Mouse (Mus musculus) brain, embryonic 14.5 days (tissue): ENCODE data around the gene Asic1. TPM values are rescaled to one million over a fixed set of nuclear protein-coding genes. Genes with fewer than 3 reads are reported as not detected.
A peak's percentile ranks its signal among the peaks of the same experiment; 100 is the strongest.

Experiments used
- DNase-seq: peaks from one replicate; pipeline ENCODE4 v3.0.0-alpha.2; 2011; ENCODE audit warnings: low read depth
- CTCF ChIP-seq: fragments of 200-500 bp; IDR thresholded peaks from 2 replicates; pipeline ENCODE4 v1.5.1; 2012; ENCODE audit warnings: inconsistent platforms, mild to moderate bottlenecking, moderate library complexity, borderline replicate concordance; ENCODE audit not compliant: insufficient read depth, insufficient read length; ENCODE audit errors: extremely low read depth
- POLR2A ChIP-seq: fragments of 200-500 bp; IDR thresholded peaks from 2 replicates; pipeline ENCODE4 v1.6.1; 2012; ENCODE audit warnings: mild to moderate bottlenecking, inconsistent platforms, borderline replicate concordance; ENCODE audit not compliant: poor library complexity, insufficient read depth, insufficient read length, severe bottlenecking; ENCODE audit errors: extremely low read depth
- polyA plus RNA-seq: library from polyadenylated mRNA; depleted of rRNA; stranded (reverse); fragments of >200 nt; gene quantifications from 2 replicates; pipeline ENCODE4 v1.2.3, GENCODE M21; 2012; rRNA removed

Asic1 gene
- polyA plus RNA-seq = 81.2 and 114 TPM in 2 replicates

- DNase-seq = peak; percentile 80
- TF ChIP-seq CTCF (no peak), POLR2A (0 out of 2 replicates have a peak, but pooled peaks have one; percentile 34)
These were observed at the start of gene Asic1 for GRCm38 (mm10) chr15:99670154-99670821. Asic1 (plus strand) TSS chr15:99670368.

DNA sequence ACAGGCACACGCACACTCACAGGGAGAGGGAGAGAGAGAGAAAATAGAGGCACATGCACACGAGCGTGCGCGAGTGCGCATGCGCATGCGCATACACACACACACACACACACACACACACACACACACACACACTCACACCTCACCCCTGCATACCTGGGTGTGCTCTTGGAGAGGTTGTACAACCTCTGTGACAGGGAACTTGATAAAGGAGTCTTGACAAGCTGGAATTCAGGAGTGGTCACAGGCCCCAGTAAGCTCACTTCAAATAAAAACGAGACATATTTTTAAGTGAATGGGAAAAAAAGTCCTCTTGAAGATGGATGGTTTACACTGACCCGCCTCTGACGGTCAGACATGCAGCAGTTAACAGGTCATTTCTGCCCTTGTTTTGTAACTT is 48.1 kb upstream of the Asic1 start:
- TF ChIP-seq CTCF (no peak), POLR2A (no peak)
- no peak for DNase-seq

DNA sequence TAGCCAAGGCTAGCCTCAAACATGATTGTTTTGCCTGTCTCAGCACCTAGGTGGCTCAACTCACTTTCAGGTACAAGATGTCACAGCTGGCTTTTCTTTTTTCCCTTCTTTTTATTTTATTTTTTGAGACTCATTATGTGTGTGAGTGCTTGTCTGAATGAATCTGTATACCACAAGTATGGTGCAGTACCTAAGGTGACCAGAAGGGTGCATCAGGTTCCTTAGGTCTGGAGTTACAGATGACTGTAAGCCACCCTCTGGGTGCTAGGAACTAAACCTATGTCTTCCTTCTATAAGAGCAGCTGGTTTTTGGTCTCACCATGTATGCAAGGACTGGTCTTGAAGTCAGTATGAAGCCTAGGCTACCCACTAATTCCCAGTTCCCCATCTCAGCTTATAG is 38.5 kb upstream of the Asic1 start:
- TF ChIP-seq POLR2A = no peak
- peak; percentile 31; the same call in 1 of the 2 replicates for TF ChIP-seq CTCF
- no peak for DNase-seq

DNA sequence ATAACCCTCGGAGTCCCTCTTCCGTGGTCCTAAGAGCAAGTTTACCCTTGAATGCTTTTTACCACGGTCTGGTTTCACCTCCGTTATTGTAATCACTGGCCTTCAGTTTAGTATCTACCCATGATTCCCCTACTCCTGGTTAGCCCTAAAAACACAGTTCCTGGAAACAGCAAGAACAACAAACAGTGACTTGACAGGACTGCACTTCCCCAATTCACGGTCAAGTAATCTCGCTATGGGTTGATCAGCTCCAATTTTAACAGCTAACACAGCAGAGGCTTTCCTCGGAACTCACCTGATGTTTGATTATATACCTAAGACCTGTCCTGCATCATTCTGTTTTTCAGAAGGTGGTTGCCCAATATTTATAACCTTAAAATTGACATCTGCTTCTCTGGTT is 35.5 kb upstream of the Asic1 start:
- TF ChIP-seq CTCF = no peak
- no peak for TF ChIP-seq POLR2A
- DNase-seq = no peak

GRCm38 (mm10) chr15:99637405-99638123 is 32.6 kb upstream of the Asic1 start:
- TF ChIP-seq POLR2A = no peak
- TF ChIP-seq CTCF = no peak
- peak; percentile 62 for DNase-seq

- TF ChIP-seq POLR2A = no peak
- no peak for TF ChIP-seq CTCF
- no peak for DNase-seq
These were observed 32.1 kb upstream of the Asic1 start for GRCm38 (mm10) chr15:99638124-99638485.

DNA sequence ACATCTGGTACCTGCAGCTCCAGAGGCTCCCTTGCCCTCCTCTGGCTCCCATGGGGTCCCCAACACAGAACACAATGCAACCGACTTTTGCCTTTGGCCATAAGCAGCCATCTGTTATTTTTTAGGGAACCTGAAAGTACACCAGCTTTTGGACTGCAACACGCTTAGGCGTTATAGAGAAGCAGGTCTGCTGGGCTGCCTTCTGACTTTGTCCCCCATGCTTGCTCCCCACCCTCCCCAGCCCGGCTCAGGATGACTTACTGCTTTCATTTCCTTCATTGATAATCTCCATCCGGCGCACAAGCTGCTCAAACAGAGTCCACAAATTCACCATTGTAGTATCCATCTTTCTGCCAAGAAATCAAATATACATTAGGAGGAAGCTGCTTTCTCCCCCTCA is 27.5 kb upstream of the Asic1 start:
- TF ChIP-seq CTCF (no peak), POLR2A (no peak)
- DNase-seq = no peak

- TF ChIP-seq POLR2A = no peak
- no peak for TF ChIP-seq CTCF
- no peak for DNase-seq
These were observed 26.3 kb upstream of the Asic1 start for GRCm38 (mm10) chr15:99643832-99644231.

- TF ChIP-seq CTCF (no peak), POLR2A (no peak)
- DNase-seq = peak; percentile 75
These were observed 25.4 kb upstream of the Asic1 start for GRCm38 (mm10) chr15:99644776-99645175.

GRCm38 (mm10) chr15:99648326-99648725 is 21.8 kb upstream of the Asic1 start:
- TF ChIP-seq POLR2A (no peak), CTCF (no peak)
- DNase-seq = peak; percentile 82

DNA sequence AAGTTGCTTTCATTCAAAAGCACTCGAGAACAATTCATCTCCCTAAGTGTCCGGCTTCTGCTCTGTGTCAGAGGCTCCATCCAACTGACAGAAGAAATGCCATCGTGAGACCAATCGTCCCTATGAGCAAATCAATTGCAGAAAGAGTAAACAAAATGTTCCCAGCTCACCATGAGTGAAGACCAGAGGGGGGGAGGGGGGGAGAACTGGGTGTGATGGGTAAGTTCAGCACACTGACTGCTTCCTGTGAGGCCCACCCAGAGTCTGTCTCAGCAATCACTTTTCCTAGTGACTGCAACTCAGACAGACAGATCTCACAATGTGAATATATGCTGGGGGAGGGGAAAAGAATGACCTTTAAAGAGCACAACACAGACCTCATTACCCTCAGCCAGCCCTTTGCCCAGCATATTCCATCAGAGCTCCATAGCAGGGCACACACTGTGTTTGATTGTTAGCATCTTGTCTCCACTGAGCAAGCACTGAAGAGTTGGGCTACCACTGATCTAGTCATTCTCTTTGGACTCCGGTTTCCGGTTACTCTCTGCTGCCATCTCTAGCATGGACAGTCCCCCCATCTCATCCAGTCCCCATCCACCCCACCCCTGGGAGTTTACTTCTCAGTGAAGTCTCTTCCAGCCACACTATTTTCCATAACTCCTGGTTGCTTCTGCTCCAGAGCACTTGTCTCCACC is 21.0 kb upstream of the Asic1 start:
- DNase-seq = no peak
- TF ChIP-seq CTCF = no peak
- no peak for TF ChIP-seq POLR2A
